Mouse (Mus musculus) B cell, adult 67 days (primary cell): ENCODE measurements around the gene Zmat5. TPM values are rescaled to one million over a fixed set of nuclear protein-coding genes. Genes with fewer than 3 reads are reported as not detected.

Experiments
- total RNA-seq, 2 experiments: library from RNA; stranded (reverse); gene quantifications; 4 replicates each; pipeline ENCODE4 v1.2.4; 2023

Gene Zmat5
- 10 to 100 TPM; 28.9 to 31.0 TPM for total RNA-seq

GRCm38 (mm10) chr11:4704072-4704964, at the start of gene Zmat5, which contains the start of gene Uqcr10:
TSS of gene Zmat5 (plus strand) at chr11:4704678.
TSS of gene Uqcr10 (minus strand) at chr11:4704342.

GRCm38 (mm10) chr11:4746733-4747132, 42.3 kb downstream of the Zmat5 start, which contains the start of gene Cabp7:
TSS of gene Cabp7 (minus strand) at chr11:4746778.

Other genes with a start within 250 kb of the Zmat5 start
- gene Mtmr3, start 109.8 kb upstream of the Zmat5 start, total RNA-seq = 100 to 1,000 TPM; 116 to 123 TPM
- not detected for gene Gm11032, start 84.6 kb upstream of the Zmat5 start, total RNA-seq
- gene Ascc2, start 66.9 kb upstream of the Zmat5 start, total RNA-seq = 10 to 100 TPM; 20.7 to 22.8 TPM
- gene Uqcr10, start 336 bp upstream of the Zmat5 start, total RNA-seq = 100 to 1,000 TPM in 1 of 2 experiments, 10 to 100 TPM in 1; 91.6 to 112 TPM
- not detected for gene Cabp7, start 42.1 kb downstream of the Zmat5 start, total RNA-seq
- gene Nf2, start 144.9 kb downstream of the Zmat5 start, total RNA-seq = 10 to 100 TPM; 48.8 to 48.9 TPM
- 10 to 100 TPM; 19.4 to 23.3 TPM for gene Nipsnap1, start 169.3 kb downstream of the Zmat5 start, total RNA-seq
- 10 to 100 TPM; 45.5 to 47.2 TPM for gene Thoc5, start 190.6 kb downstream of the Zmat5 start, total RNA-seq
- under 1 TPM; 0.18 to 0.26 TPM for gene Nefh, start 243.4 kb downstream of the Zmat5 start, total RNA-seq